Mouse (Mus musculus) stomach, postnatal 0 days (tissue): ENCODE data around the gene St3gal4. TPM values are rescaled to one million over a fixed set of nuclear protein-coding genes. Genes with fewer than 3 reads are reported as not detected.

Experiments
- ATAC-seq: fragments of 200-750 bp; cut with Nextera tagmentation; 2 replicates; pipeline ENCODE4 v1.8.0; 2017; ENCODE audit not compliant: low FRiP score, low TSS enrichment
- DNase-seq: peaks from one replicate; pipeline ENCODE4 v3.0.0-alpha.2; 2016; ENCODE audit warnings: low spot score
- H3K27ac ChIP-seq: fragments of 300-500 bp; sonication (generic); replicated peaks from 2 replicates; pipeline ENCODE4 v1.5.1; 2014; ENCODE audit warnings: mild to moderate bottlenecking, control low read depth
- H3K27me3 ChIP-seq: fragments of 300-500 bp; sonication (generic); 2 replicates; pipeline ENCODE4 v1.6.1; 2014; ENCODE audit warnings: low read length; ENCODE audit not compliant: control insufficient read depth, insufficient read depth
- H3K36me3 ChIP-seq: fragments of 300-500 bp; sonication (generic); 2 replicates; pipeline ENCODE4 v1.6.1; 2014; ENCODE audit warnings: low read length, mixed read lengths; ENCODE audit not compliant: control insufficient read depth, insufficient read depth
- H3K4me1 ChIP-seq: fragments of 300-500 bp; sonication (generic); replicated peaks from 2 replicates; pipeline ENCODE4 v1.6.1; 2014; ENCODE audit warnings: antibody characterized with exemption; ENCODE audit not compliant: control insufficient read depth, insufficient read depth
- H3K4me2 ChIP-seq: fragments of 300-500 bp; sonication (generic); replicated peaks from 2 replicates; pipeline ENCODE4 v1.6.1; 2014; ENCODE audit warnings: low read depth, mild to moderate bottlenecking, control low read depth, moderate library complexity
- H3K4me3 ChIP-seq: fragments of 300-500 bp; sonication (generic); 2 replicates; pipeline ENCODE4 v1.5.1; 2014; ENCODE audit warnings: low read depth, low read length, control low read depth
- H3K9ac ChIP-seq: fragments of 300-500 bp; sonication (generic); 2 replicates; pipeline ENCODE4 v1.6.1; 2014; ENCODE audit warnings: mild to moderate bottlenecking, low read length, control low read depth, mixed read lengths
- H3K9me3 ChIP-seq: fragments of 300-500 bp; sonication (generic); 2 replicates; pipeline ENCODE4 v1.6.1; 2016; ENCODE audit warnings: low read length; ENCODE audit not compliant: control insufficient read depth
- CTCF ChIP-seq: IDR thresholded peaks from 2 replicates; pipeline ENCODE4 v1.5.1; 2016; ENCODE audit warnings: antibody characterized with exemption, low read depth, mild to moderate bottlenecking, moderate library complexity
- EP300 ChIP-seq: optimal IDR thresholded peaks from 2 replicates; pipeline ENCODE3; 2016; ENCODE audit warnings: antibody characterized with exemption
- WGBS: fragments of 180-500 bp; shearing (Covaris S2); extraction: QIAGEN DNeasy Blood & Tissue Kit; methylation state at CpG from one replicate; pipeline ENCODE4 v1.1.7; 2014; 5-methylcytosine and 5-hydroxymethylcytosine counted together
- polyA plus RNA-seq: library from polyadenylated mRNA; unstranded; fragments of >200 nt; fragmentation: Nextera tagmentation; extraction: Ambion mirVana; gene quantifications from 2 replicates; pipeline ENCODE4 v1.2.1, GENCODE M21; 2015

St3gal4 gene
- polyA plus RNA-seq, 1 experiment from 2014 or later: 14.6 TPM

DNA sequence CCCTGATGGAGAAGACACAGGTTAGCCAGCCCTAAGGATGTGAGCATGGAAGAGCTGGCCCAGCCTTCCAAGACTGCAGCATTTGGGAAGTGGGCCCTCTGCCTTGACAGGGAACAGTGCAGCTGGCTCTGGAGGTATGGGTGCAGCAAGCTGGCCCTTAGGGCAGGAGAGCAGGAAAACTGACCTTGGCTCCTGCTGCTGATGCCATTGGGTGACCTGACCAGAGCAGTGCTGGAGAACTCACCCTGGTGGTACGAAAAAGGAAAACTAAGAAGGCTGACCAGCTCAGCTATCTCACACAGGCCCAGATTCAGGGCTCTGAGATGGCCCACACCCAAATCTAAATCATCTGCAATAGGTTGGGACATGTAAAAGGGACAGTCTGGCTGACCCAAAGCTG is 26.8 kb upstream of the St3gal4 start:
- H3K36me3 ChIP-seq: no peaks in the 10 kb centered on the region; the same call in 1 of the 2 replicates
- no peak overlapping the region for H3K4me2 ChIP-seq
- no peak for ATAC-seq
- no peaks in the 10 kb centered on the region for H3K27me3 ChIP-seq
- no peak for TF ChIP-seq CTCF
- no peak for TF ChIP-seq EP300
- 95% methylated on average over 1 of the region's 1 CpGs for WGBS
- no peaks in the 10 kb centered on the region for H3K4me1 ChIP-seq
- no peak for DNase-seq
- H3K27ac ChIP-seq: no peak overlapping the region
- H3K4me3 ChIP-seq: no peak overlapping the region
- H3K9me3 ChIP-seq: no peaks in the 10 kb centered on the region
- no peak overlapping the region for H3K9ac ChIP-seq

DNA sequence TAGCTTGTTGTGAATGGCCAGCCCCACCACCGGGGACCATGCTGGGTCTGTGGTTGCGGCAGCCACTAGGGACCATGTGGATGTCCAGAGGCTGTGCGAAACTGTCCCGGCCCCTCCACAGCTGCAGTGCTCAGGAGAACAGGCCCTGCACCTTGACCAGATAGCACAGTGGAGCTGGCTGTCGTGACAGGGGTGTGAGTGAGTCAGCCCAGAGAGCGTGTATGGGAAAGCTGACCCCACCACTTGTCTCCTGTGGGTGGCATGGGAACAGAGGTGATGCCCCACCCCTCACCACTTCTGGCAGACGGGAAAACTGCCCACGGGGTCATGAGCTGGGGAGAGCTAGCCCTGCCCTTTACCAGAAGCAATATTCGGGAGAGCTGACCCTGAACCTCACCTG is 26.1 kb upstream of the St3gal4 start:
- H3K9me3 ChIP-seq: no peaks in the 10 kb centered on the region
- WGBS: 87% methylated on average over 9 of the region's 9 CpGs
- H3K36me3 ChIP-seq: no peaks in the 10 kb centered on the region; the same call in 1 of the 2 replicates
- no peak for TF ChIP-seq CTCF
- no peak for TF ChIP-seq EP300
- no peak overlapping the region for H3K4me2 ChIP-seq
- no peak overlapping the region for H3K27ac ChIP-seq
- no peaks in the 10 kb centered on the region for H3K4me1 ChIP-seq
- ATAC-seq (no peak), DNase-seq (no peak)
- no peak overlapping the region for H3K4me3 ChIP-seq
- no peak overlapping the region for H3K9ac ChIP-seq
- H3K27me3 ChIP-seq: no peaks in the 10 kb centered on the region

DNA sequence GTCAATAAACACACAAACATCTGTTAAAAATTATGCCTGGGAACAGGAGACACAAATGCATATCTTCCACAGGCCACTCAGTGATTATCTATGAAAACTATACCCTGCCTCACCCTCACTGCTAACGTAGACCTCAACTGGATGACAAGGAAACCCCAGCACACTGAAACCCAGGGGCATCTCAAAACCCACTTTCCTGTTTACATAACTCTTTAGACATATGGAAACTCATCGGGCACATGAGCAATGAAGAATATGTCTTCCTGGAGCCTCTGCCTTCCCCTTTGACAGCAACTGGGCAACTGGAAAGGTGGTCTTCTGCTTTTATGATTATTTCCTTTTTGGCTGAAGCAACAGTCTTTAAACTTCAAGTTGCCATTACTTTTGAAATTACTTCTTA is 23.2 kb upstream of the St3gal4 start:
- no peak for ATAC-seq
- no peak for DNase-seq
- Histone ChIP-seq H3K27me3 (no peaks in the 10 kb centered on the region), H3K9me3 (no peaks in the 10 kb centered on the region), H3K36me3 (no peaks in the 10 kb centered on the region; the same call in 1 of the 2 replicates), H3K27ac (no peak overlapping the region), H3K4me3 (no peak overlapping the region), H3K4me1 (no peaks in the 10 kb centered on the region), H3K4me2 (no peak overlapping the region), H3K9ac (no peak overlapping the region)
- TF ChIP-seq EP300 (no peak), CTCF (no peak)
- WGBS: 50% methylated on average over 2 of the region's 2 CpGs

DNA sequence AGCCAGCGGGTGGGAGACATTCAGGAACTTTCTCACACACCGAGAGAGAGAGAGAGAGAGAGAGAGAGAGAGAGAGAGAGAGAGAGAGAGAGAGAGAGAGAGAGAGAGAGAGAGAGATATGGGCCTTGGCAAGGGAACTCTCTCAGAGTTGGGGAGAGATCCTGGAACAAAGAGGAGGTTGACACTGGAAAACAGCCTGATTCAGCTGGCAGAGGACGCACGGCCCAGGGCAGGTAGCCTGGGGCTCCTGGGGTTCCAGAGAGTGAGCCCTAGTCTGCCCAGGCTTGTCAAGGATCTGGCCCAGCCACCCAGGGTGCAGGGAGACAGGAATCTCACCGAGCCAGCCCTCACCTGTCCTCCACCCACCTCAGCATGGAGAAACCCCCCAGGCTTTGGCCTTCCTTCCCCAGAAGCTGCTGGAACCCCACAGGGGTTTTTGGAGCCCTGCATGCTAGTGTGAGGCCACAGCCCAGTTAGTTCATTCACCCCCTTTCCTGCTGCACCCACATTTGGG is 20.2 kb upstream of the St3gal4 start:
- WGBS: 67% methylated on average over 5 of the region's 5 CpGs
- TF ChIP-seq CTCF (no peak), EP300 (no peak)
- ATAC-seq: no peak
- Histone ChIP-seq H3K4me1 (no peaks in the 10 kb centered on the region), H3K36me3 (no peaks in the 10 kb centered on the region; the same call in 1 of the 2 replicates), H3K9me3 (no peaks in the 10 kb centered on the region), H3K4me3 (no peak overlapping the region), H3K9ac (no peak overlapping the region), H3K27me3 (no peaks in the 10 kb centered on the region), H3K27ac (no peak overlapping the region), H3K4me2 (no peak overlapping the region)
- DNase-seq: no peak

DNA sequence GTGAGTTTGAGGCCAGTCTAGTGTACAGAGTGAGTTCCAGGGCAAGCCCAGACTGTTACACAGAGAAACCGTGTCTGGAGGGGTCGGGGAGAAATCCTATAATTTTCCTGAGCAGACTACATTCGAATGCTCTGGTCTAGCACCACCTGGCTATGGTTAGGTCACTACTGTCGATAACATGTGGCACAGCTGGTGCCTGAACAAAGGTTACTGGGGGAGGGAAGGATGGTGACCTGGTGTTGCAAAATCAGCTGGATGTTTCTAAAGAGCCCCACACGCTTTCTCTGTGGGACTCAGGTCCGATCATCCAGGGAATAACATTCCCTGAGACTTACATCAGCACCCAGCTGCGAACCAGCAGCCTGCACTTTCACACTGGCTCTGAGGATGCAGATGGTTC is 19.0 kb upstream of the St3gal4 start:
- TF ChIP-seq EP300 (no peak), CTCF (no peak)
- DNase-seq (no peak), ATAC-seq (no peak)
- no peaks in the 10 kb centered on the region; the same call in 1 of the 2 replicates for H3K36me3 ChIP-seq
- H3K4me1 ChIP-seq: no peaks in the 10 kb centered on the region
- H3K9me3 ChIP-seq: no peaks in the 10 kb centered on the region
- no peak overlapping the region for H3K27ac ChIP-seq
- no peak overlapping the region for H3K9ac ChIP-seq
- H3K4me3 ChIP-seq: no peak overlapping the region
- 65% methylated on average over 7 of the region's 7 CpGs for WGBS
- no peaks in the 10 kb centered on the region for H3K27me3 ChIP-seq
- no peak overlapping the region for H3K4me2 ChIP-seq

DNA sequence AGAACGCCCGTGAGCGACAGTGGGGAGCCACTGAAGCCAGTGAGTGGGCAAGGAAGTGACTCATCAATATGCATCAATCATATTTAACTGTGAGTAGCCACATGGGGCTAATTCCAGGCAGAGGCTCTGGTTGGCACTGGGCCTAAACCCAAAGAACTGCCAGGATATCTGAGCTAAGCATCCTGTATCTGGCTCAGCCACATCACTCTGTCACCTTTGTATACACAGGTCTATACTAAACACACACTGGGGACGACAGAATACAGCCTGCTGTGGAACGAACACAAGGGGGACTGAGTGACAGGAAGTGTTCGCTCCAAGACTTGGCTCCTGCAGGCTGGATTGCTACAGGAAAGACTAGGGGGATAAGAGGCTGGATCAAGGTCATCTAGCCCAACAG is 16.5 kb upstream of the St3gal4 start:
- Histone ChIP-seq H3K9ac (no peak overlapping the region), H3K9me3 (no peaks in the 10 kb centered on the region), H3K4me3 (no peak overlapping the region), H3K36me3 (no peaks in the 10 kb centered on the region), H3K27ac (no peak overlapping the region), H3K4me2 (no peak overlapping the region), H3K4me1 (no peaks in the 10 kb centered on the region), H3K27me3 (no peaks in the 10 kb centered on the region)
- 51% methylated on average over 6 of the region's 6 CpGs for WGBS
- DNase-seq: no peak
- peak; percentile 49 for ATAC-seq
- TF ChIP-seq EP300 (no peak), CTCF (0 out of 2 replicates have a peak, but pooled peaks have one; percentile 6)
